Mouse (Mus musculus): ENCODE data around the gene Tcf7. TPM values are rescaled to one million over a fixed set of nuclear protein-coding genes. Genes with fewer than 3 reads are reported as not detected.

Tcf7 gene
- polyA plus RNA-seq, 1 experiment from 2014 or later, result 8.8 TPM

DNA sequence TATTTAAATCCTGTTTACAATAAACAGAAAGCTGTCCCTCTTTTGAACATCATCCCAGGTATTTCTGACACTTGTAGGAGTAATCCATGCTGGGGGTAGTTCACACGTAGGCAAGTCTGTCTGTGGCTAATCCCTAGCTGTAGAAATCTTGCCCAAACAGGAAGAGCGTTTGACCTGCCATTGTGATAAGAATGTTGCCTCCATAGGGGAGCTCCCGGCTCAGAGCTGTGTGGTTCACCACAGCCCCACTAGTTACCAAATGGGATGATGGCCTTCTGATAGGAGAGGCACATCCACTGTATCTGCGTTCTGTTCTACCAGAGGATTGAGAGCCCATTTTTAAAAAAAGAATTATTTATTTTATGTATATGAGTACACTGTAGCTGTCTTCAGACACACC is 22.5 kb upstream of the Tcf7 start:
- no peaks in the 10 kb centered on the region for H3K27me3 ChIP-seq
- 57% methylated on average over 4 of the region's 4 CpGs for WGBS
- H3K27ac ChIP-seq, result no peak overlapping the region
- no peak overlapping the region for H3K4me3 ChIP-seq
- no peak overlapping the region for H3K4me2 ChIP-seq (replicated peaks)
- H3K4me1 ChIP-seq, result peaks cover 3% of the 10 kb centered on the region; the same call in 1 of the 2 replicates
- H3K36me3 ChIP-seq, result no peaks in the 10 kb centered on the region
- no peak overlapping the region for H3K9ac ChIP-seq
- no peak for ATAC-seq (ENCODE audit: insufficient number of reproducible peaks, insufficient read depth, low FRiP score, low TSS enrichment)
- no peaks in the 10 kb centered on the region for H3K9me3 ChIP-seq

DNA sequence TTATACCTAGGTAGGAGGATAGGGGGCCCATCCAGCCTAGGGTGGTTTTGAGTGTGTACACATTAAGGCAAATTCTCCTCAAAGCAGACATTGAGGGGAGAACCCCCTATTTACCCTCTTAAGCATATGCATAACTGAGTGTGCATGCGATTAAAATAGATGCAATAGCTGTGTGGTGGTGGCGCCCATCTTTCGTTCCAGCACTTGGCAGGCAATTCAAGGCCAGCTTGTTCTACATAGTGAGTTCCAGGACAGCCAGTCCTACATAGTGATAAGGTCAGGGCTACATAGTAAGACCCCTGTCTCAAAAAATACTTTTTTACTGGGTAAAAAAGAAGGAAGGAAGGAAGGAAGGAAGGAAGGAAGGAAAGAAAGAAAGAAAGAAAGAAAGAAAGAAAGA is 19.9 kb upstream of the Tcf7 start:
- Histone ChIP-seq H3K4me2 (replicated peaks) (no peak overlapping the region), H3K27ac (no peak overlapping the region), H3K4me3 (no peak overlapping the region), H3K9ac (no peak overlapping the region), H3K27me3 (no peaks in the 10 kb centered on the region), H3K36me3 (no peaks in the 10 kb centered on the region), H3K9me3 (no peaks in the 10 kb centered on the region), H3K4me1 (peaks cover 1% of the 10 kb centered on the region; the same call in 1 of the 2 replicates)
- 96% methylated on average over 3 of the region's 3 CpGs for WGBS
- ATAC-seq (ENCODE audit: insufficient number of reproducible peaks, insufficient read depth, low FRiP score, low TSS enrichment), result no peak

DNA sequence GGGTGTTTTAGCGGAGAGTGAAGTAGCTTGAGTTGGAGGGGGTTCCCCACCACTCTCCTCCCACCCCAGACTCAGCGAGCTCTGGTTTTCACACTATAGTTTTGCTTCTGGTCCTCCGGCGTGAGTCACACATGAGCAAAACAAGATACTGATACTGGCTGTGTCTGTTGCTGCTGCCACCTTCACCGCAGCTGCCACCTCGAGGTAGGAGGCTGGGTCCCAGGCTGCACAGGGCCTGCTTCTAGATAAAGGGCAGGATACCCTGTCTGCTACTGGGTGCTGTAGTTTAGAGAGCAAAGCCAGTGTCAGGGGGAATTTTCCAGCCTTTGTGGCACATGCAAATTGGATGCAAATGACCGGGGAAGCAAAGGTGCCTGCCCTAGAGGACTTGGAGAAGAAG is 16.9 kb upstream of the Tcf7 start:
- Histone ChIP-seq H3K4me2 (replicated peaks) (no peak overlapping the region), H3K27ac (no peak overlapping the region), H3K36me3 (no peaks in the 10 kb centered on the region), H3K4me3 (no peak overlapping the region), H3K27me3 (no peaks in the 10 kb centered on the region), H3K4me1 (no peaks in the 10 kb centered on the region), H3K9me3 (no peaks in the 10 kb centered on the region), H3K9ac (no peak overlapping the region)
- ATAC-seq (ENCODE audit: insufficient number of reproducible peaks, insufficient read depth, low FRiP score, low TSS enrichment), result no peak
- WGBS, result 72% methylated on average over 7 of the region's 7 CpGs

DNA sequence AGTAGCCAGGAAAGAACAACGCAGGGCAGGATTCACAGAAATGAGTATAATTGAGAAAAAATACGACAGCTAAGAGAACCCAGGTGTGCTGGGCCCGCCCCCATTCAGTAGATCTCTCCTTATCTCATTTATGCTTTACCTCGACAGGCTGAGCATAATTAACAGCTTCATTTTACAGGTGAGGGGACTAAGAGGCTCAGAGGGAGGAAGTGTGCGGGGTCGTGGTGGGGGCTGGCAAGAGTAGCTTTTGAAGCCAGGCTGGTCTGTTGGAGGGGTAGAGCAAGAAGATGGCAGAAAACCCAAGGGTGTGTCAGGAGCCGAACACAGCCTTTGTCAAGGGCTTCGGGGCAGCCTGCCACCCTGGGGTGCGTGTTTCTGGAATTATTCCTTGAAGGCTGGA is 16.1 kb upstream of the Tcf7 start:
- 73% methylated on average over 9 of the region's 9 CpGs for WGBS
- no peak for ATAC-seq (ENCODE audit: insufficient number of reproducible peaks, insufficient read depth, low FRiP score, low TSS enrichment)
- Histone ChIP-seq H3K27ac (no peak overlapping the region), H3K4me3 (no peak overlapping the region), H3K9ac (no peak overlapping the region), H3K9me3 (no peaks in the 10 kb centered on the region), H3K36me3 (no peaks in the 10 kb centered on the region), H3K4me1 (no peaks in the 10 kb centered on the region), H3K27me3 (no peaks in the 10 kb centered on the region), H3K4me2 (replicated peaks) (no peak overlapping the region)

DNA sequence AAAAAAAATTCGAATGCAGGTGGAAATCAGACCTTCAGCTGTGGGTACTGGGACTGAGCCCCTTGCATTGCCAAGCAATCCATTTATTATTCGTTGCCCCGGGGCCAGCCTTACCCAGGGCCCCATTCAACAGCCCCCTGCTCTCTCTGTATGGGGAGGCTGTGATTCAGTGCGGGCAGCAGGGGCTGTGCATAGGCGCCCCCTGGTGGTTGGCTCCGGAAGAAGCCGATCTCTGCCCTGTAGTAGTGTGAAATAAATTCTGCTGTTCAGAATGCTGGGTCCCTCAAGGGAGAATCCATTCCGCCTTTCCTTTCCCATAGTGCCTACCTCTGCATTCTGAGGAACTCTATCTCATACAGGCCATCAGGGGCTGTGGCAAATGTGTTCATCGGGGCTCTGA is 14.5 kb upstream of the Tcf7 start:
- Histone ChIP-seq H3K9me3 (no peaks in the 10 kb centered on the region), H3K36me3 (no peaks in the 10 kb centered on the region), H3K27ac (no peak overlapping the region), H3K9ac (no peak overlapping the region), H3K4me2 (replicated peaks) (no peak overlapping the region), H3K4me3 (no peak overlapping the region), H3K4me1 (no peaks in the 10 kb centered on the region), H3K27me3 (no peaks in the 10 kb centered on the region)
- no peak for ATAC-seq (ENCODE audit: insufficient number of reproducible peaks, insufficient read depth, low FRiP score, low TSS enrichment)
- 15% methylated on average over 9 of the region's 9 CpGs for whole genome bisulfite sequencing

DNA sequence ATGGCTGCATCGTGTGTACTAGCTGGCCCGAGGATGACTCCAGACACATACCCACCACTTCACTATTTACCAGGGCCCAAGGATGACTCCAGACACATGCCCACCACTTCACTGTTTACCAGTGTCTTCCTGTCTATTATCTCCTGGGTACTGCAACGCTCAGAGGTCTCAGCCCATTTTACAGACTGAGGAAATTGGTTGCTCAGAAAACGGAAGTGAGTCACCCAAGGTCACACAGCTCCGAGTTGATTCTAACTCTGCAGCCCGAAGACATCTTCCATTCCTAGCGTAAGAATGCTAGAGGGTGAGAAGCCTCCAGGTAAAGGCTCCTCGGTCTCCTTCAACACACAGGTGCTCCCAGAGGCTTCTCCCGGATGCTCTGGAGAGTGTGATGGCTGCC is 11.3 kb upstream of the Tcf7 start:
- Histone ChIP-seq H3K4me3 (no peak overlapping the region), H3K9ac (no peak overlapping the region), H3K27me3 (no peaks in the 10 kb centered on the region), H3K4me1 (no peaks in the 10 kb centered on the region), H3K4me2 (replicated peaks) (no peak overlapping the region), H3K9me3 (no peaks in the 10 kb centered on the region), H3K27ac (no peak overlapping the region), H3K36me3 (no peaks in the 10 kb centered on the region)
- no peak for ATAC-seq (ENCODE audit: insufficient number of reproducible peaks, insufficient read depth, low FRiP score, low TSS enrichment)
- WGBS, result 81% methylated on average over 9 of the region's 9 CpGs

DNA sequence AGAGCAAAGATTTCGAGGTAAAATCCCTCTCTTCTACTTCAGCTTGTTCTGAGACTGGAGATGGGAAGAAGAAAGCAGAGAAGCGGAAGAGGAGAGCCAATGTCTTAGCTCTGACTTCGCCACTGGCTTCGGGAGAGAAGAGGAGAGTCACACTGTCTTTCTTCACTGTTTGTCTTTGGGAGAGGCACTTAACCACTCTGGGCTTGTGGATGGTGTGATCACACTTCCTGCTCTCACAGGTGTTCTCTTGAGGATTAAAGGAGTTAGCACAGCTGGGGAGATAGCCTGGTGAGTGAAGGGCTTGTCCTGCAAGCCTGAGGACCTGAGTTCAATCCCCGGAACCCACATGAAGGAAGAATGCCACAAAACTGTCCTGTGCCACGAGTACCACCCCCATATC is 10.1 kb upstream of the Tcf7 start:
- no peak for ATAC-seq (ENCODE audit: insufficient number of reproducible peaks, insufficient read depth, low FRiP score, low TSS enrichment)
- Histone ChIP-seq H3K36me3 (no peaks in the 10 kb centered on the region), H3K27ac (no peak overlapping the region), H3K27me3 (no peaks in the 10 kb centered on the region), H3K9ac (no peak overlapping the region), H3K4me2 (replicated peaks) (no peak overlapping the region), H3K4me1 (no peaks in the 10 kb centered on the region), H3K9me3 (no peaks in the 10 kb centered on the region), H3K4me3 (no peak overlapping the region)
- 76% methylated on average over 6 of the region's 6 CpGs for WGBS

DNA sequence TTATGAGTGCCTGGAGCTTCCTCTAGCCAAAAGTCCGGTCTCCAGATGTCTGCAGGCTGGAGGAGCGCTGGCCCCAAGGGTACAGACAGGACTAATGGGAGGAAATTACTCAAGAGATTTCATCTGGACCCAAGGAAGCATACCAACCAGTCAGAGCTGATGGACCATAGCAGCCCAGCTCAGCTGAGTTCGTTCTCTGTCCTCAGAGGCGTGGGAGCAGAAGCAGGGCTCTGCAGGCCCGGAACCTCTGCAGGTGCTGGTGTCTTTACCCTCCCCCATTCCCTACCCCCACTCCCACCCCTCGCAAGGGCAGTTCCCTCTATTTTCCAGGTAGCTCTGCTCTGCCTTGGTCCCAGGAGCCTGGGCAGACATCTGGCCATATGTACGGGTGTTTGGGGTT is 9.5 kb upstream of the Tcf7 start:
- no peak overlapping the region for H3K4me2 ChIP-seq (replicated peaks)
- H3K36me3 ChIP-seq, result no peaks in the 10 kb centered on the region
- no peaks in the 10 kb centered on the region for H3K27me3 ChIP-seq
- no peak for ATAC-seq (ENCODE audit: insufficient number of reproducible peaks, insufficient read depth, low FRiP score, low TSS enrichment)
- no peaks in the 10 kb centered on the region for H3K4me1 ChIP-seq
- no peak overlapping the region for H3K4me3 ChIP-seq
- H3K27ac ChIP-seq, result no peak overlapping the region
- no peaks in the 10 kb centered on the region for H3K9me3 ChIP-seq
- WGBS, result 78% methylated on average over 7 of the region's 7 CpGs
- H3K9ac ChIP-seq, result no peak overlapping the region

DNA sequence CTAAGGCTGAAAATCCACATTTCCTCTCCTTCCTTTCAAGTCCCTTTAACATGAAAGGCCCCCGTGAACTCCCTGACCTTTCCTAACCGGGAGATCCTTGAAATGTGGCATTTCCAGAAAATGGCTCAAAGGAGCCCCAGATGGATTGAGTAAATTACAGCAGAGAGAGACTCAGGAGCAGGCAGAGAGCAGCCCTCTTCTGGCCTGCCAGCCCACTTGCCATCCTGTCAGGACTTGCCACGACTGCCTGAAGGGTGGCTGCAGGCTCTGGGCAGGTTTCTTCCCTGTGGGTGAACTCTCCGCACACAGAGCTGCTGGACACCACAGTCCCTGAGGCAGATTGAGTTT is 4.1 kb upstream of the Tcf7 start:
- no peak overlapping the region for H3K9ac ChIP-seq

DNA sequence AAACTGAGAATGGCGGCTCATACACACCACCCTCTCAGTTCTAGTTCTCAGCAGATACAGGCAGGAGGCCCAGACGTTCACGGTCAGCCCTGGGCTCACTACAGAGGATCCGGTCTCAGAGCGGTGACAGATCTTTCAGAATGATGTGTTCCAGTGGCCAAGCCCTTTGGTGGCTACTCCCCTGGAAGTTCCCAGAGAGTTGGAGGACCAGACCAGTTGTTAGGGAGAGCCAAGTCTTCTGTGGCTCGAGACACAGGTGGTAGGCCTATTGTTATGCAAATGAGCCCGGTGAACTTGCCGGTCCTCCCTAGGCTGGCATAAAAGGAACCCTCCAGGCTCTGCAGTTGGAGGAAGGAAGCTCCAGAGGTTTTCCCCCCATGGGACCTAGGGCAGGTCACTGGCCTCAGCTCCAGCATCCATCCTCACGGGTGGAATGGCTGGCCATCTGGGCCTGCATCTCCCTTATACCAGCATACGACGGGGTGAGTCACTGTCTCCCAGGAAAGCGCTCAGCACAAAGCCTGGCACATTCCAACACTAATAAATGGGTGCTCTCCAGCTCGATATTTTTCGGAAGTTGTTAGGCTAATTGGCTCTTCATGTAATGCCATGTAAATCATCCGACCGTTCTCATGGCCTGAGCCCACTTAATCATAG is 3.6 kb upstream of the Tcf7 start:
- WGBS, result 16% methylated on average over 16 of the region's 16 CpGs
- no peak overlapping the region for H3K27ac ChIP-seq
- H3K36me3 ChIP-seq, result no peaks in the 10 kb centered on the region
- H3K9ac ChIP-seq, result no peak overlapping the region
- ATAC-seq (ENCODE audit: insufficient number of reproducible peaks, insufficient read depth, low FRiP score, low TSS enrichment), result no peak
- no peak overlapping the region for H3K4me3 ChIP-seq
- no peaks in the 10 kb centered on the region for H3K9me3 ChIP-seq
- H3K4me2 ChIP-seq (replicated peaks), result 0 out of 2 replicates have a peak overlapping the region, but pooled peaks have one; percentile 11
- H3K27me3 ChIP-seq, result peaks cover 42% of the 10 kb centered on the region
- peaks cover 26% of the 10 kb centered on the region for H3K4me1 ChIP-seq

More for the DNA sequence above, 4.1 kb upstream of the Tcf7 start:
- H3K9me3 ChIP-seq, result no peaks in the 10 kb centered on the region
- peaks cover 37% of the 10 kb centered on the region for H3K27me3 ChIP-seq
- H3K4me2 ChIP-seq (replicated peaks), result no peak overlapping the region
- no peak for ATAC-seq (ENCODE audit: insufficient number of reproducible peaks, insufficient read depth, low FRiP score, low TSS enrichment)
- no peak overlapping the region for H3K27ac ChIP-seq
- no peak overlapping the region for H3K4me3 ChIP-seq
- WGBS, result 8% methylated on average over 4 of the region's 4 CpGs
- no peaks in the 10 kb centered on the region for H3K36me3 ChIP-seq
- H3K4me1 ChIP-seq, result peaks cover 26% of the 10 kb centered on the region

DNA sequence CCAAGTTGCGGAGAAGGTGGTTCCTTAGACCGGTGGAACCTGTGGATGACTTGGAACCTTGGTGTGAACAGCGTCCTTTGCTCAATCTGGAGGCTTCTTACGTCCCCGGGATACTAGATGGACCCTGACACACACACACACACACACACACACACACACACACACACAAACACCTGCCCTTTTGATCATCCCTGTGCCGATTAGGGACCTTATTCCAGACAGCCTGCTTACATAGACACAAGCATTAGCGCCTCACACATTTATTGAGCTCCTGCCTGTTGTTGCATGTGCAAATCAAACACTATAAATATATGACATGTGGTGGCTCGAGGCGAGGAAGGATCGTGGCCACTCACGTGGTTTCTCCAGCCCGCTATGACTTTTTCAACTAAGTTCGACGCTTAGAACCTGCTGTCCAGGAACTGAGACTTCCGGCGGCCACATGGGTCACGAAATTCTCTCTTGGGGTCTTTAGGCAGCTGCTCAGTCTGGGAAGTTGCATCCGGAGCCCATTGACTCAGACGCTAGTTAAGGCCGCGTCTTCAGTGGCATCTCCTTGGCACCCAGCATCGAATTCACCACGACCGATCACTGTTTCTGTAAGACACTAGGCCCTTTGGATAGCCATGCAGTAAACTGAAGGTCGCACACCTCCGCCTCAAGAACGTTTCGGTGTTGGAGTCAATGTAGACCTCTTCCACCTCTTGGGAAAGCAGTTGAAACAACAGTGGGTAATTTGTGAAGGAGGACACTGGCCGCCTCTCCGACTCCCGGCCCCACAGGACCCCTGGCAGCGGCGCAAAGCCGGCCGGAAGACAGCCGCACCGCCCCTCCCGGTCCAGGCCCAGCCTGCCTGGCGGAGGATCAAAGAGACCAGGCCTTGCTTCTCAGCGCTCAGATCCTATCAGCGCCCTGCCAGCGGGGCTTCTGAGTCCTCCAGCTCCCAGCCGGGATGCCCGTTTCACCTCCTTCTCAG is 1.1 kb upstream of the Tcf7 start:
- Histone ChIP-seq H3K4me1 (peaks cover 26% of the 10 kb centered on the region), H3K9ac (no peak overlapping the region), H3K4me3 (peak overlapping the region; percentile 59), H3K4me2 (replicated peaks) (peak overlapping the region; percentile 94), H3K36me3 (no peaks in the 10 kb centered on the region), H3K9me3 (no peaks in the 10 kb centered on the region), H3K27ac (no peak overlapping the region), H3K27me3 (peaks cover 57% of the 10 kb centered on the region)
- WGBS, result 7% methylated on average over 44 of the region's 44 CpGs
- ATAC-seq (ENCODE audit: insufficient number of reproducible peaks, insufficient read depth, low FRiP score, low TSS enrichment), result no peak

DNA sequence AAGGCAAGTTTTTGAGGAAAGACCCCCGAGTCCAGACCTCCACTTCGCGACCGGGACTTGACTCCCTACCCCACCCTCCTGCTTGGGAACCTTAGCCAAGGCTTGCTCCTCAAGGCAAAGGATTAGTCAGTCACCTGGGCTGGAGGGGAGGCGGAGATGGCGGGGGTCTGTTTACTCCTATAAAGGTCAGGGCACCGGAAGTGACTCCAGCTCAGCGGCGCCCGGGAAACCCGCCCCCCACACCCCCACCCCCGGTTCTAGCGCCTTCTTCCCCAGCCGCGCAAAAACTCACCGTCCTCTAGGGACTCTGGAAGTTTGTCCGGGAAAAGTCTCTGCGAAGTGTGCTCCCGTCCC is 417 bp downstream of the Tcf7 start:
- no peak for ATAC-seq (ENCODE audit: insufficient number of reproducible peaks, insufficient read depth, low FRiP score, low TSS enrichment)
- Histone ChIP-seq H3K4me2 (replicated peaks) (peak overlapping the region; percentile 94), H3K27me3 (peaks cover 59% of the 10 kb centered on the region), H3K4me3 (peak overlapping the region; percentile 59), H3K36me3 (no peaks in the 10 kb centered on the region), H3K9me3 (no peaks in the 10 kb centered on the region), H3K4me1 (peaks cover 26% of the 10 kb centered on the region), H3K9ac (peak overlapping the region; percentile 61; the same call in 1 of the 2 replicates), H3K27ac (no peak overlapping the region)
- WGBS, result 2% methylated on average over 19 of the region's 19 CpGs
